Mouse (Mus musculus): ENCODE results near the gene Gps2.

Gene Gps2

GRCm38 (mm10) chr11:69913554-69914371 is at the start of gene Gps2:
Gene Gps2 (plus strand): TSS chr11:69913888.
- DNase-seq, result peak; percentile 90

GRCm38 (mm10) chr11:69864138-69864860 is 49.4 kb upstream of the Gps2 start:
- DNase-seq, result no peak

GRCm38 (mm10) chr11:69865561-69865960 is 48.1 kb upstream of the Gps2 start:
- no peak for DNase-seq

GRCm38 (mm10) chr11:69867335-69867734 is 46.4 kb upstream of the Gps2 start:
- no peak for DNase-seq

GRCm38 (mm10) chr11:69870289-69871069 is 43.2 kb upstream of the Gps2 start:
- no peak for DNase-seq

- DNase-seq, result no peak
Measured at GRCm38 (mm10) chr11:69871822-69872221, 41.9 kb upstream of the Gps2 start.

GRCm38 (mm10) chr11:69872451-69872850 is 41.2 kb upstream of the Gps2 start:
- DNase-seq, result no peak

- DNase-seq, result no peak
Measured at GRCm38 (mm10) chr11:69876186-69876585, 37.5 kb upstream of the Gps2 start.

- peak; percentile 93 for DNase-seq
Measured at GRCm38 (mm10) chr11:69876867-69877266, 36.8 kb upstream of the Gps2 start.

GRCm38 (mm10) chr11:69877878-69878277 is 35.8 kb upstream of the Gps2 start, which contains the start of gene Tmem95:
Gene Tmem95 (minus strand): TSS chr11:69878018.
- no peak for DNase-seq

GRCm38 (mm10) chr11:69878399-69878798 is 35.3 kb upstream of the Gps2 start:
- DNase-seq, result no peak

- no peak for DNase-seq
Measured at GRCm38 (mm10) chr11:69878952-69879351, 34.7 kb upstream of the Gps2 start.

GRCm38 (mm10) chr11:69879711-69880110 is 34.0 kb upstream of the Gps2 start:
- no peak for DNase-seq

- peak; percentile 71 for DNase-seq
Measured at GRCm38 (mm10) chr11:69880506-69880852, 33.2 kb upstream of the Gps2 start.

GRCm38 (mm10) chr11:69880853-69881603 is 32.7 kb upstream of the Gps2 start, which contains the start of gene Kctd11:
Gene Kctd11 (minus strand): TSS chr11:69881406.
- DNase-seq, result peak; percentile 75

GRCm38 (mm10) chr11:69881787-69882670 is 31.7 kb upstream of the Gps2 start:
- no peak for DNase-seq

GRCm38 (mm10) chr11:69883066-69883465 is 30.6 kb upstream of the Gps2 start:
- peak; percentile 72 for DNase-seq

GRCm38 (mm10) chr11:69883527-69884151 is 30.0 kb upstream of the Gps2 start:
- no peak for DNase-seq

- DNase-seq, result no peak
Measured at GRCm38 (mm10) chr11:69884240-69884639, 29.4 kb upstream of the Gps2 start.

GRCm38 (mm10) chr11:69884663-69885062 is 29.0 kb upstream of the Gps2 start:
- no peak for DNase-seq
